Mouse (Mus musculus) MN1 (cell line): Measurements from ENCODE around the gene Iah1.

Experiments used
- DNase-seq: peaks from one replicate; pipeline ENCODE4 v3.0.0-alpha.2; 2016; ENCODE audit warnings: low spot score

Iah1 gene

GRCm38 (mm10) chr12:21369087-21369410 is 52.9 kb downstream of the Iah1 start:
- DNase-seq = no peak

GRCm38 (mm10) chr12:21370035-21370611 is 53.9 kb downstream of the Iah1 start:
- no peak for DNase-seq

- peak; percentile 98 for DNase-seq
Observed at GRCm38 (mm10) chr12:21373100-21373819, 57.1 kb downstream of the Iah1 start, which contains the start of gene Adam17. Gene Adam17 (minus strand): TSS chr12:21373632.
